Mouse (Mus musculus) gastrocnemius, postnatal 25 days (tissue): ENCODE measurements around the gene Dand5. TPM values are rescaled to one million over a fixed set of nuclear protein-coding genes. Genes with fewer than 3 reads are reported as not detected.
"Not testable (repeated sequence)": the region's sequence is repeated elsewhere in the genome, so short reads cannot be mapped to it uniquely, and the experiment has no call there.

ENCODE experiments used
- DNase-seq: peaks from one replicate; pipeline ENCODE4 v3.0.0; 2022
- total RNA-seq, 2 experiments: library from RNA; stranded (reverse); gene quantifications; 1 replicate in 1 of 2; 2 replicates in 1 of 2; pipeline ENCODE4 v1.2.3; 2021

The Dand5 gene
- total RNA-seq, 2 experiments from 2014 or later = 9.5 to 9.6 TPM

DNA sequence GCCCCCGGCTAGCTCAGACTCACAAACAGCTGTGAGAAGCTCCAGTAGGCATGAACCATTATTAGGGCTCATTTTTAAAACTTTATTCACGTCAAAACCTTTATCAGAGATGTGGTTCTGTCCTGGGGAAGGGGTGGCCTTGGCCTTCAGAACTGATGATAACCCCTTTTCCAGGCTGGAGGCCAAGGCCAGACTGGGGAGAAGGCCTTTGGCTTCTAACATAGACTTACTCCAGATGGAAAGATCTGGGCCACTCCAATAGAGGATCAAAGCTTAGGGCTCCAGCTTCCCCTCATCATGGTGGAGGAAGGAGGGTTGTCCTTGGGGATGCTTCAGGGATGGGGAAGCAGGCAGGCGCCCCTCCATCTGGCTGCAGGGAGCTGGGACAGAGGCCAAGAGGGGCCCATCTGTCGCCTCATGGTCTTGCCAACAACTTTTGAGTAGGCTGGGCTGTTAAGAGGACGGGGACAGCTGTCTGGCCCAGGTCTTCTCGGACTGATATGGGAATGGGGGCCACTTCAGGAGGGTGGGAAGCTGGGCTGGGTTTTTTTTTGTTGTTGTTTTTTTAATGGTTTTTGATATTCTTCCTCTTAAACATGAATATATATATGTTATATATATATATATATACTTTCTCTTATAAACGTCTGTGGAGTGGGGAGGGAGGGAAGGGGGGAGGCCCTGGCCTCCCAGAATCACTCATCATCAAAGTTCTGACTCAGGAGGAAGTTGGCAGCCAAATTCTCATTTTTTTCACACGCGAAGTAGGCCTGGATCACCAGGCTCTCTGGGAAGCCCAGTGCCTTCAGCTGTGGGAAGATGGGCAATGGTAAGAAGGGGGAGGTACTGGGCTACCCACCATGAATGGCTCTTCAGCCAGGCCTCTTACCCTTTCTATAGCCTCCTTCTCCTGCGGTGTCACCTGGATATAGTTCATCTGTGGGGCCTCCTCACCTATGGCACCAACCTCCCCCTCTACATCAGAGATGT lies 12.5 kb upstream of the Dand5 start:
- no peak for DNase-seq

DNA sequence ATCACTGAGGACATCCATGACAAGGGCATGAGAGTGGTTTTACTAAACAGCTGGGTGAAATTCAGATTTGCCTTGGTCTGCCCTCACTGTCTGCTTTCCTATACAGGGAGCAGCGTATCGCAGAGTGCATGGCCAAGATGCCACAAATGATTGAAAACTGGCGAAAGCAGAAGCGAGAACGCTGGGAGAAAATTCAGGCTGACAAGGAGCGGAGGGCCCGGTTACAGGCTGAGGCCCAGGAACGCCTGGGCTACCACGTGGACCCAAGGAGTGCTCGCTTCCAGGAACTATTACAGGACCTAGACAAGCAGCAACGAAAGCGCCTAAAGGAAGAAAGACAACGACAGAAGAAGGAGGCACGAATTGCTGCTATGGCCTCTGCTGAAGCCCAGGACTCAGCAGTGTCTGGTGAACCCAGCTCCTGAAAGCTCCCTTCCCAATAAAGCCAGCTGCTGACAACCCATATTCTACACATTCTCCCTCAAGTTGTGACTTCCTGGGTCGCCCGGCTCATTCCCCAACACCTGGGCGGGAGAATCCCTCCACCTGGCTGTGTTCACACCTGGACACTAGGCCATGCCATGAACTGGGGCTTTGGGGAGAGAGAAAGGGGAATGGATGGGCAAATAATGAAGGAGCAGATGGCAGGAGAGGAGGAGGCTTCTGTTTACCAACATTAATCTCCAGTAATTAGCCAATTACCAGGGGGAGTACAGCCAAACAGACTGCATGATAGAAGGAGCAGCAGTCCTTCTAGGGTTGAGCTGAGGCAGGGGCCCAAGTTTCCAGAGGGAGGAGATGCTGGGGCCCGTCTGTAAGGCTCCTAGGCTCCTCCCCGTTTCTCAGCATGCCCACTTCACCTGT lies 11.6 kb upstream of the Dand5 start:
- DNase-seq = no peak

DNA sequence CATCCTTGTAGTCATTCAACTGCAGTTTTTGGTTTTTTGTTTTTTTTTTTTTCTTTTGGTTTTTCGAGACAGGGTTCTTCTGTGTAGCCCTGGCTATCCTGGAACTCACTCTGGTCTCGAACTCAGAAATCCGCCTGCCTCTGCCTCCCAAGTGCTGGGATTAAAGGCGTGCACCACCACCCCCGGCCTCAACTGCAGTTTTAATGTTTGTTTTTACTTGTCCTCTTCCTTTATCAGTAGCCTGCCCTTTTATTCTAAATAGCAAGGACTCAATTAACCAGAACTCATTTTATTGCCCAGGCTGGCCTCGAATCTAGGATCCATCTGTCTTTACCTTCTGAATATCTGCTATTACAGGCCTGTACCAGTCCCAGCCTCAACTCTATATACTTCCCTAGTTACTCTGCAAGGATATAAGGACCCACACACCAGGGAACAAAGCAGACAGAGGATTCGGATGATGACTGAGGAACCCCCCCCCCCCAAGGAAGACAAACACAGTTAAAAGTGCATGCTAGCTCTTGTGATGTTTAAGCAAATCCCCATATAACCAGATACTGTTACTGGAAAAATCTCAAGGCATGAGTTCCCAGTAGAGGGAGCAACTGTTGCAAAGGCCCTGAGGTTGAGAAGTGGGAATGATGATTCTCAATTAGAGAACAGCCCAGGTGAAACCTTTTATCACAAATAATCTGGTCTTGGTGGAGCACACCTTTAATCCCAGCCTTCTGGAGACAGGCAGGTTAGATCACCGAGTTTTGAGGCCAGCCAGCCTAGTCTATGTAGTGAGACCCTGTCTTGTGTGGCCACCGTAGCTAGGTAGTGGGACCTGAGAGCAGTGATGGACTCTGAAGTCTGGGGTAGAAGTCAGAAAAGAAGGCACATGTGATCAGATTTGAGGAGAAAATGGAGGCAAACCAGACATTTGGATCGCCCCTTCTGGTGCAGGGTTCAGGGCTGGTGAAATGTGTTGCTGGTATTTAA lies 10.4 kb upstream of the Dand5 start:
- DNase-seq = no peak

DNA sequence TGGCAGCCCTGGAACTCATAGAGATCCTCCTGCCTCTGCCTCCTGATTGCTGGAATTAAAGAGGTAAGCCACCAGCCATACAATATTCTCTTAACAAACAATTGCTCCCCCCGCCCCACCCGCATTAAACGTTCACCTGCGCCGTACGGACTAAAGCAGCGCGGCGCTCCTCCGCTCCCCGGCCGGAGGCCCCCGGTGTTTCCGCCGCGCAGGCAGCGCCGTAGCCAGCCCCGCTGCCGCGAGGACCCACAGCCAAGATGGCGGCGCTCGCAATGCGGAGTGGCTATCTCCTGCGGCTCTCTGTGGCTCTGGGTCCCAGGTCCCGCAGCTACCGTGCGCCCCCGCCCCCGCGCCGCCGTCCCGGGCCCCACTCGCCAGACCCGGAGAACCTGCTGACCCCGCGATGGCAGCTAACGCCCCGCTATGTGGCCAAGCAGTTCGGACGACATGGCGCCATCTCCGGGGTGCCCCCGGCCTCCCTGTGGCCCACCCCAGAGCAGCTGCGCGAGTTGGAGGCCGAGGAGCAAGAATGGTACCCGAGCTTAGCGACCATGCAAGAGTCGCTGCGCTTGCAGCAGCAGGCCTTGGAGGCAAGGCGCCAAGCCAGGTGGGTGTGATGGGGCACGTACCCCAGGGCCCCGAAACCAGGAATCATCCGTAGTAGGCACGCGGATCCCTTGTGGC lies 9.6 kb upstream of the Dand5 start:
- peak; percentile 80 for DNase-seq

DNA sequence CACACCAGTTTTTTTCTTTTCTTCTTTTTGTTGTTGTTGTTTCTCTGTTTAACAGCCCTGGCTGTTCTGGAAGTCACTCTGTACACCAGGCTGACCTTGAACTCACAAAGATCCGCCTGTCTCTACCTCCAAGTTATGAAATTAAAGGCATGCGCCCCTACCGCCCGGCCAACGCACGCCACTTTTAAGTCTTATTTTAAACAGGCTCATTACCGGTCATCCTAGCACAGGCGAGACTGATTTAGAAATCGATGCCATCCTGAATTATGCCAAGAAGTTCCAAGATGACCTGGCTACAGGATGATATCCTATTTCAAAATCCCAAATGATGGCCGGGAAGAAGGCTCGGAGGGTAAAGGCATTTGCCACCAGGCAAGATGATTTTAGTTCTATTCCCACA lies 8.9 kb upstream of the Dand5 start, which contains the start of gene Gadd45gip1:
Gene Gadd45gip1 (plus strand): TSS at position 33 of the 400 bp plus-strand sequence.
- peak; percentile 52 for DNase-seq

DNA sequence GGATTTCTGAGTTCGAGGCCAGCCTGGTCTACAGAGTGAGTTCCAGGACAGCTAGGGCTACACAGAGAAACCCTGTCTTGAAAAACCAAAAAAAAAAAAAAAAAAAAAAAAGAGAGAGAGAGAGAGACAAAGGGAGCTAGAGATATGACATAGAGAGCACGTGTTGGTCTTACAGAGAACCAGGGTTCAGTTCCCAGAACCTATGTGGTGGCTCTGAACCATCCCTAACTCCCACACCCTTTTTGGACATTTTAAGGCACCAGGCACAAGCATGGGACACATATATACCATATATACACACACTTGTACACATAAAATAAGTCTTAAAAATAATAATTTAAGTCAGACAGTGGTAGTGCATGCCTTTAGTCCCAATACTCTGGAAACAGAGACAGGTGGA lies 3.9 kb upstream of the Dand5 start:
- DNase-seq = not testable (repeated sequence)

DNA sequence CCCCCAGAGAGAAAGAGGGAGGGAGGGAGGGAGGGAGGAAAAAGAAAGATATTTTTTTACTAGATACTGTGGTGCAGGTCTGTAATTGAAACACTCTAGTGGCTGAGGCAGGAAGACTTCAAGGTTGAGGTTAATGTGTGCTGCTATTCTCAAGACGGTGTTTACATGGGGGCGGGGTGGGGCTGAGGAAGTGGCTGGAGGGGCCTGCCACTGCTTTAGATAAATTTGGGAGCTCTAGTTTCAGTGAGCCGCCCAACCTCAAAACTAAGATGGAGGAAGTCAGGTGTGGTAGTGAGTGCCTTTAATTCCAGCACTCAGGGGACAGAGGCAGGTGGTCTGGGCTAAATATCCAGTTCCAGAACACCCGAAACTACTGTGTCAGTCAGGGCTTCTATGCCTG lies 3.0 kb upstream of the Dand5 start:
- DNase-seq = no peak

DNA sequence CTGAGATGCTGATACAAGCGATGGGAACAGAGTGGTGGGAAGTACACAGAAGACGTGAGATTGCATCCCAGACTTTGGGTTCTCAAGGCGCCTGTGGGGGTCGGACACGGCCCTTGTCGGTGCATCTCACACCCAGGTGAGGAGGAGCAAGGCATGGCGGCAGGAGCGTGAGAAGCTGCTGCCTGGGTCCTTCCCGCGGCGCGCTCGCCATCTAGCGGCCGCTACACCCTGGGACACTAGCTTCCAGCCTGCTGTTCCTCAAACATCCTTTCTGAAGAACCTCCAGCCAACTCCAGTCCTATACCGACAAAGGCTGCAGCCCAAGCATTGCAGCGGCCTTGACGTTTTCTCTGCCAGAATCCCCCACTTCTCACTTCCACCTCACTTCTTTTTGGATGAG lies 1.0 kb upstream of the Dand5 start:
- DNase-seq = peak; percentile 53

DNA sequence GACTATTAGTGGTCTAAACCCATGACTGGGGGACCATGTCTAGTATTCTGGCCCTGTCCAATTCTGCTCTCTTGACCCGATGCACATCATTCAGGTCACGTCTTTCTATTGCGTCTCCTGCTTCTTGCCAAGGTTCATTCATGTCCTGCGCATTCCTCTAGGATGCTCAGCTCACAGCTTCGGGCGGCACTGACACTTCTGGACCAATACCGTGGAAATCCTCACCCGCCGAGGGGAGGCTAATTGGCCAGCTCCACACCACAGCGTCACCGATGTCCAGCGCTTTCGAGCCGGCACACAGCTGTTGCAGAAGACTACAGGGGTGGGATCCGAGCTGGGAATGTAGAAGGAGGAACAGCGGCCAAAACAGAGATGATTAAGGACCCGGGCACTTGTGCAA lies 6.5 kb downstream of the Dand5 start:
- peak; percentile 22 for DNase-seq

DNA sequence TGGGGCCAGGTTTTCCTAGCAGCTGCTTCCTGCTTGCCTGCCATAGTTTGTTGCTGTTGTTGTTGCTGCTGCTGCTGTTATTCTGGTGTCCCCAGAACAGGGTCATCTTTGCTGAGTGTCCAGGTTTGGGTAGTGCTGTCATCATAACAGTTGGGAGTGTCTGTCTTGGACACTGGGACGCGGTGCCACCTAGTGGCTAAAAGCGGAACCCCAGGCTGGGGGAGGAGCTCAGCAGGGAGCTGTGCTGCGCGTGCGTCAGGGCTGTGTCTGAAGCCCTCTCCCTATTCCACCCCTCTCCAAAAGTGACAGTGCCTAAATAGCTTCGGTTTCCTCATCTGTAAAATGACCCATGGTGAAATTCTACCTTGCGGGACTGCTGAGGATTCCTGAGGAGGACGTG lies 7.1 kb downstream of the Dand5 start:
- peak; percentile 93 for DNase-seq

DNA sequence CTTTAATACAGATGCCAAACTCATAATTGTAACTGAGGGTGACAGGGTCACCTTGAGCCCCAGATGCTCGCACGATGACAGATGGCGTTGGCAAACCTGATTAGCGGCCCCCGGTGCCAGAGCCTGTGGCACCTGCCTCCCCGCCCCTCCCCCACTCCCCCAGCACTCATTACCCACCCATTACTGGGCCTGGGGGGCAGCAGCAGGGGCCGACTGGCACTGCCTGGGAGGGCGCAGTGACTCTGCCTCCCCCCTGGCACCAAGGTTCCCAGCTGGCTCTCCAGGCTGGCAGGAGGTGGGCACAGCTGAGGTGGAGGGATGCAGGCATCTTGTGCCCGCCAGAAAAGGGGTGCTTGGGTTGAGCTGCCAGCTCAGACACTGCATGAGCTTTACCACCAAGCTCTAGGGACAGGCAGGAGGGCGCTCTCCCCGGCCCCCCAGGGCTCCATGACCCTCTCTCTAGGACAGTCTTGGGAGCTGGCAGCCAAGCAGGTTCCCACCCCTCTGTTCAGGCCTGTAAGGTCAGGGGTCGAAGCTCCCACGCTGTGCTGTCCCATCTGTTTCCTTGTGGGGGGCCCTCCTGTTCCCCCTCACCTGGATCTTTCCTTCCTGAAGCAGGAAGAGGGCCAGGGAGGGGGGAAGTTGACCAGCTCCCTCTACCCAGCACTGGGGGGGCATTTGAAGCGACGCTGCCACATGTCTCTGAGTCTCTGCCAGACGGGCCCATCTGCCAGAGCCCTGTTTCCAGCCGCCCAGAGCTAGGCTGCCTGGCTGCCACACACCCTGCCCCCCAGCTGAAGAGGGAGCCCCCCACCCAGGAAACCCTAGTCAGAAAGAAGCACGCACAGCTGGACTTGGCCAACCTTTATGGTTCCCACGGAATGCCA lies 7.8 kb downstream of the Dand5 start:
- peak; percentile 57 for DNase-seq

DNA sequence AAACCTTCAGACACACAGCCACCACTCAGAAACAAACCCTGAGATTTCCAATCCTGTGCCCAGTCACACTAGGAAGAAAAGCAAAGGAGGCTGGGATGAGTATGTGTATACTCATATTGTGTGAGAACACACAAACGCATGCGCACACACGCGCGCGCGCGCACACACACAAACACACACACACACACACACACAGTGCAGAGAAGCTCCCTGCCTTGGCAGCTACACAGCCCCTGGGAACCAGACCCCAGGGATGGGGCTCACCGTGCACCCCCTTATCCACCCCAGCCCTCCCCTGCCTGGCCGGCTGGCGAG lies 8.4 kb downstream of the Dand5 start:
- no peak for DNase-seq

DNA sequence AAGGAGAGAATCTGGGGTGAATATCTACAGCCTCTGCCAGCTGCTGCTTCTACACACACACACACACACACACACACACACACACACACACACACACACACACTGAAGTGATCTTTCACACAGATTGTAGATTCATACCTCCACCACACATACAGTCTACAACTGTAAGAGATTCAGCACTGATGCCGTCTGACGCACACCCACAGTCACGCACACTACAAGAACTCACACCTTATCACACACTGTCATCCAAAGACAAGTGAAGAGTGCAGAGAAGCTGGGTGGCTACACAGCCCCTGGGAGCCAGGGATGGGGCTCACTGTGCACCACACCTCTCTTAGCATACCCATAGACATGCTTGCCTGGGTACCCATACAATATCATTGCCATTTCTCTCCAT lies 8.8 kb downstream of the Dand5 start:
- DNase-seq = no peak

DNA sequence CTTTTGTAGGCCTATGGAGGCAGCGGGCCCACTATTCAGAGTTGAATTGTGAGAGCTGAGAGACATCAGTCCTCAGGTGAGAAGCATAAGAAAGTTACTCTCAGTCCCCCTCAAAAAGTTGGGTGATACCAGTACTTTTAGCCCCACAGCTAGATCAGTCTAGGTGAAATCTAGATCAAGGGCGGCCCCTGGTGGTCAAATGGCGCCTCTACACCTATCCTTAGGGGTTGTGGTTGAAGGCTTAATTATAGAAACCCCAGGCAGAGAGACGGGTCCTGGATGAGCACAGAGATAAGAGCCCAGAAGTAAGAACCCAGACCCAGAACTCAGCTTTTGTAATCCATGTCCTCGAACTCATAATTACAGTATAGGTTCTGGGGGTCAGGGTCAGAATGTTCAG lies 9.6 kb downstream of the Dand5 start:
- peak; percentile 55 for DNase-seq

DNA sequence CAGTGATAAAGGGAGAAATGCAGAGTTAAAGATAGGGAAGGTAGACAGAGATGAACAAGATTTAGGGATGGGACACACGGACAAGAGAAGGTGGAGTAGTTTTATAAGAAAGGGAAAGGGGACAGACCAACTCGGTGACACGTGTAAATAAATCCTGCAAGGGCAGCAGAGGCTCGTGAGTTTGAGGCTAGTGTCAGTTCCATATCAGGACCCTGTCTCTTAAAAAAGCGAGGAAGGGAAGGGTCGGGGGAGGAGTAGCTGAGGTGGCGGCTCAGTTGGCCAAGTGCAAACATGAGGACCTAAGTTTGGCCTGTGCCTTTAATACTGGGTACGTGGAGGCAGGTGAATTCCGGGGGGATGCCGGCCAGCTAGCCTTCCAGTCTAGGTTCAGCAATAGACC lies 11.3 kb downstream of the Dand5 start:
- no peak for DNase-seq

DNA sequence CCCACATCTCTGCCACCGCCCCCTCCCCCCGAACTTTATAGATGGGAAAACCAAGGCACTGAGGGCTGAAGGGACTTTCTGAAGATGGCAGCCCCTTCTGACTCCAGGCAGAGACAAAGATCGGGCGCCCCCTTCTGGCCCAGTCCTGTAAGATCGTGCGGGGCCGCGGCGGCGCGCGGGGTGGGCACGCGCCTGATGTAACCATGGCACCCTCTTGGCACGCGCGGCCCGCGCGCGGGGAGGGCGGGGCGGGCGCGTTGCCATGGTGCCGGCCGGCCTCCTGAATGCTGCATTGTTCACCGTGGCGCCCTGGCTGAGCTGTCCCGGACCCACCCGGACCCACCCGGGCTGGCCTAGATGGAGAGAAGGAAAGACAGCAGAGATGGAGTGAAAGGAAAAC lies 11.7 kb downstream of the Dand5 start:
- peak; percentile 84 for DNase-seq

DNA sequence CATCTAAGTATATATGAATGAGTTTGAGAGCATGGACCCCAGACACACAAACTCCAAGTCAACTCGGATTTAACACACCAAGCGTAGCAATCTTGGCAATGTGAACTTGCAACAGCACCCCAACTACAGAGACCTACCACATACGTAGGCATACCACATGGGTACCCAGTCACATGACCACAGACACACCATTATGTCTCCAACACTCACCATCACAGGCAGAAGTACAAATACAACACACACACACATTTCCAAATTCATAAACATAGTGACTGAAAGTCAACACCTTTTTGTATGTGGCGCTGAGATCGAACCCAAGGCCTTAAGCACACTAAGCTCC lies 12.7 kb downstream of the Dand5 start:
- DNase-seq = no peak

DNA sequence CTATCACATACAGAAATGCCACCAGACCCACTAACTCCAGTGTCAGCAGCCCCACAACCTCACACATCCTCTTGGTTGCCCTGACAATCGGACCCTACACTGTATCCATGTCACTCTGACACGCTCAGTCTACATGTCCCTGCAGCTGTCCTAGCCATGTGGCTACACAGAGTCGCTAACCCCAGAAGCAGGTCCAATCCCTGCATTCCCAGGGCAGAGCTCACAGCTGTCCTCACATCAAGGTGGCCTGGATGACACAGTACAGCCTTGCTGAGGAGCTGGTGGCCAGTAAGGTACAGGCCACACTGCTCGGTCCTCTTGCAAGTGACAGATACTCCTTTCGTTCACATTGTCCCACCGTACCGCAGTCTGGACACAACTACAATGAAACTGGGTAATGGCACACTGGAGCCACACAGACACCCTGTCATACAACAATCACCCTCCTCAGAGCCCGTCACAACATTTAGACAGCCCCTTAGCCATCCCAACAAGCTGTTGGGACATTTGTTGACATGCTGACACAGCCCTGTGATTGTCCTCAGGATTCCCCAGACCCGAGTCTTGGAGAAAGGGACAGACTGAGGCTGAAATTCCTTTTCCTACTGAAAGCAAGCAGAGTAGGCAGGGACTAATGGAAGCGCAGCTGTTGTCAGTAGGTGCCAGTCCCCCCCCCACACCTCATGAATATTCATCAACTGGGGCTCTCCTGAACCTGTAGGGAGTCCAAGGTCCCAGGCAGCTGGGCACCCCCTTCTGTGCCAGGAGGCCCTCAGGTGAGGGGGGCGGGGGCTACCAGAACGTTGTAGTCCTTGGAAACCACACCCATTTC lies 13.3 kb downstream of the Dand5 start:
- no peak for DNase-seq

DNA sequence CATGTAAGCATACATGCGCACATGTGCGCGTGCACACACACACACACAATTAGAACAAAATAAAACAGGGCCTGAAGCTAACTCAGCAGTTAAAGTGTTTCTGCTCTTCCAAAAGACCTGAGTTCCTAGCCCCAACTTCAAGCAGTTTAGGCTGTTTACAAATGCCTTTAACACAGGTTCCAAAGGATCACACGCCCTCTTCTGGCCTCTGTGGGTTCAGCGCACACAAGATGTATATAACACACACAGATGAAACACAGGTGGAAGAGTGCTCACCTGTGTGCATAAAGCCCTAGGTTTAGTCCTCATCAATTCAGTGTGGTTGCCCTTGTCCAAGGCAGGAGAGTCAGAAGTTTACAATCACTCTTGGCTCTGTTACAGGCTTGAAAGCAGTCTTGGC lies 16.6 kb downstream of the Dand5 start:
- no peak for DNase-seq
